Mouse (Mus musculus): ENCODE results near the gene Gm20388.

- TF ChIP-seq POLR2A (IDR thresholded peaks at IDR 0.05; ENCODE audit: borderline replicate concordance, control insufficient read depth, low read depth, low read length), result no peak
- no peak for TF ChIP-seq CTCF (IDR thresholded peaks at IDR 0.05; ENCODE audit: control insufficient read depth, insufficient read depth, low read length)
These were observed 107.7 kb downstream of the Gm20388 start for GRCm38 (mm10) chr8:120018379-120018778.

Measured in bone marrow, adult 2 months (tissue).